Mouse (Mus musculus): ENCODE measurements around the gene Haus3. TPM values are rescaled to one million over a fixed set of nuclear protein-coding genes. Genes with fewer than 3 reads are reported as not detected.

Haus3 gene
- total and polyA plus RNA-seq, 3 experiments: 0.92 to 4.8 (median 3.2) TPM

DNA sequence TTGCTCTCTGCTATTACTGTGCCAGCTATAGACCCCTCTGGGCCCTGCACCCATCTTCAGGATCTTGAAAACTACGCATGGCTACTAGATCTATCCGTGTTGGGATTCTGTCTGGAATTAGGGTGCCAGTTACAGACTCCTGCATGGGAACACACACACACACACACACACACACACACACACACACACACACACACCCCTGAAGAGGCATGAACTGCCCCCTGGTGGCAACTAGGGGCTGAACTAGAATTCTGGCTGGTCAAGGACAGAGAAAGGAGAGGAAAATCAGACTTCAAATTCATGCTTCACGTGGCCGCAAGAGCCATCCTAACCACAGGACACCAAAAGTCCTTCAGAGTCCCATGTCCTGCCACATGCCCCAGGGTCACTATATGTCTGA, 22.5 kb upstream of the Haus3 start:
- DNase-seq: no peak
- Histone ChIP-seq H3K4me3 (no peak overlapping the region), H3K4me1 (ENCODE audit: control insufficient read depth, insufficient read depth, low read length) (peaks cover 11% of the 10 kb centered on the region), H3K79me2 (replicated peaks; ENCODE audit: control insufficient read depth, insufficient read depth, low read length) (no peaks in the 10 kb centered on the region), H3K9ac (ENCODE audit: low read depth, low read length) (no peak overlapping the region), H3K27ac (no peak overlapping the region), H3K27me3 (ENCODE audit: control insufficient read depth, insufficient read depth, low read length) (no peaks in the 10 kb centered on the region), H3K36me3 (ENCODE audit: control insufficient read depth, insufficient read depth, low read length) (no peaks in the 10 kb centered on the region)
- TF ChIP-seq POLR2A (IDR thresholded peaks at IDR 0.05; ENCODE audit: insufficient read depth, low read depth, low read length): no peak
- no peak for TF ChIP-seq EP300 (IDR thresholded peaks at IDR 0.05; ENCODE audit: insufficient read depth, low read depth, low read length)
- peak; percentile 36 for TF ChIP-seq CTCF (IDR thresholded peaks at IDR 0.05)
- intact Hi-C loops (cut with DNase I): loop anchor here (1.0 to 5.0 kb wide), 2 partner anchors 50 to 95 kb away; no protein-coding TSS in a partner anchor
- WGBS: 80% methylated on average over 4 of the region's 4 CpGs

- peaks cover 13% of the 10 kb centered on the region for H3K4me1 ChIP-seq (ENCODE audit: control insufficient read depth, insufficient read depth, low read length)
- H3K4me3 ChIP-seq: no peak overlapping the region
- H3K79me2 ChIP-seq (replicated peaks; ENCODE audit: control insufficient read depth, insufficient read depth, low read length): no peaks in the 10 kb centered on the region
- 57% methylated on average over 4 of the region's 4 CpGs for WGBS
- no peak for DNase-seq
- TF ChIP-seq POLR2A (IDR thresholded peaks at IDR 0.05; ENCODE audit: insufficient read depth, low read depth, low read length): no peak
- no peak for TF ChIP-seq EP300 (IDR thresholded peaks at IDR 0.05; ENCODE audit: insufficient read depth, low read depth, low read length)
- no peak for TF ChIP-seq CTCF (IDR thresholded peaks at IDR 0.05)
- H3K9ac ChIP-seq (ENCODE audit: low read depth, low read length): no peak overlapping the region
- no peaks in the 10 kb centered on the region for H3K27me3 ChIP-seq (ENCODE audit: control insufficient read depth, insufficient read depth, low read length)
- intact Hi-C loops (cut with DNase I): loop anchor here (5.0 kb wide), 1 partner anchor 49 kb away; no protein-coding TSS in a partner anchor
- H3K36me3 ChIP-seq (ENCODE audit: control insufficient read depth, insufficient read depth, low read length): no peaks in the 10 kb centered on the region
- no peak overlapping the region for H3K27ac ChIP-seq
Measured at GRCm38 (mm10) chr5:34191021-34191420, 21.7 kb upstream of the Haus3 start.

GRCm38 (mm10) chr5:34189521-34189920, 20.2 kb upstream of the Haus3 start:
- 33% methylated on average over 1 of the region's 1 CpGs for WGBS
- Histone ChIP-seq H3K9ac (ENCODE audit: low read depth, low read length) (no peak overlapping the region), H3K27ac (peak overlapping the region; percentile 89), H3K4me3 (no peak overlapping the region), H3K36me3 (ENCODE audit: control insufficient read depth, insufficient read depth, low read length) (no peaks in the 10 kb centered on the region; the same call in 1 of the 2 replicates), H3K79me2 (replicated peaks; ENCODE audit: control insufficient read depth, insufficient read depth, low read length) (0 out of 2 replicates have a peak, but pooled peaks cover 2% of the 10 kb centered on the region), H3K27me3 (ENCODE audit: control insufficient read depth, insufficient read depth, low read length) (no peaks in the 10 kb centered on the region), H3K4me1 (ENCODE audit: control insufficient read depth, insufficient read depth, low read length) (peaks cover 24% of the 10 kb centered on the region)
- TF ChIP-seq EP300 (IDR thresholded peaks at IDR 0.05; ENCODE audit: insufficient read depth, low read depth, low read length) (no peak), POLR2A (IDR thresholded peaks at IDR 0.05; ENCODE audit: insufficient read depth, low read depth, low read length) (no peak), CTCF (IDR thresholded peaks at IDR 0.05) (no peak)
- DNase-seq: no peak
- intact Hi-C loops (cut with DNase I): loop anchor here (10.0 kb wide), 1 partner anchor 535 kb away; the partner anchor contains the start of genes Slbp, Tacc3 and Tmem129

DNA sequence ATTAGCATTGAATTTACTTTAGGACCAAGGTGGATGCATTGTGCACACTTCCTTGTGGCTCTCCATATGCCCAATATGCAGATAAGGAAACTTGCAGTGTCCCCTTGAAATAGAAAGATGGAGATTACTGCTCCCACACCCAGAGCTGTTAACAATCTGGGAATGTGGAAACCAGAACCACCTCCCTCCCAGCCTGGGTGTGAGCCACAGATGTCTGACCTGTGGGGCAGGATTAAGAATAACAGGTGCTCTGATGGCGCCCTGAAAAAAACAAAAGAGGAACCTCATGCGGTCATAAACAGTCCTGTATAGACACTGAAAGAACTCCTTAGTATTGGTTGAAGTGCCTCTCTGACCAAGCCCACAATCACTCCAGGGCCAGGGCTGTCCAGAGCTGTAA, 19.5 kb upstream of the Haus3 start:
- Histone ChIP-seq H3K4me1 (ENCODE audit: control insufficient read depth, insufficient read depth, low read length) (peaks cover 31% of the 10 kb centered on the region), H3K4me3 (peak overlapping the region; percentile 68; the same call in 1 of the 2 replicates)

DNA sequence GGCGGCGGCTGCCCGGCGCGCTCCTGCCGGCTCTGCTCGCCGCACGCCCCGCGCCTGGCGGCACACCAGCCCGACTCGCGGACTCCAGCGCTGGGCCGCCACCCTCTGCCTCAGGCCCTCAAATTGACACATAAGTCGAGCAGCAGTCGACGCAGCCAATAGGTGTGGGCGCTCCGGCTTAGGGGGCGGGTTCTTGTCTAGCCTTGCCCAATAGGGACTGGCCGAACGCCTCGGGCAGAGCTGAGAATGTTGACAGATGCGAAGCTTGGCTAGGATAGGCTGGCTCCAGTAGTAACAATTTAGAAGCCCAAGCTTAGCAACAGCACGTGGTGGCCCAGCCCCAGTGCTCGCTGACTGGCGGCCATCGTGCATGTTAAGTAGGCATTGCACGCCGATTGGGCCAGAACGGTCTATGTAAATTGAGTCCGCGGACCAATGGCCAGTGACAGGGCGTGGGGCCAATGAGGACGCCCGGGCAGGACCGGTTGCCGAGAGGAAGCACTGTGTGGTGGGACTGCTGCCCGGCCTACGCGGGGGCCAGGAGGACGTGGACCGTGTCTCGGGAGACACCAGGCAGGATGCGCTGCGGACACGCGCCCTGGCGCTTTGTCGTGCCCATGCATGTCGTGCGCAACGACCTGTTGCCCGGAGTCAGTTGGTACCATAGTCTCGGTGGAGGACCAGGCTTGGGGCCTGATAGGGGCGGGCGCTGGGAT, 18.4 kb upstream of the Haus3 start, which contains the start of gene Mxd4:
Gene Mxd4 (minus strand): TSS at position 120 of the 716 bp plus-strand sequence.
- Histone ChIP-seq H3K4me1 (ENCODE audit: control insufficient read depth, insufficient read depth, low read length) (peaks cover 39% of the 10 kb centered on the region), H3K36me3 (ENCODE audit: control insufficient read depth, insufficient read depth, low read length) (peaks cover 9% of the 10 kb centered on the region), H3K27ac (peak within 1 kb of the TSS; percentile 97), H3K27me3 (ENCODE audit: control insufficient read depth, insufficient read depth, low read length) (no peaks in the 10 kb centered on the region), H3K79me2 (replicated peaks; ENCODE audit: control insufficient read depth, insufficient read depth, low read length) (0 out of 2 replicates have a peak, but pooled peaks cover 2% of the 10 kb centered on the region), H3K9ac (ENCODE audit: low read depth, low read length) (peak within 1 kb of the TSS; percentile 93), H3K4me3 (peak within 1 kb of the TSS; percentile 89)
- DNase-seq: peak; percentile 97 to 100
- WGBS: under 1% methylated on average over 60 of the region's 60 CpGs
- intact Hi-C loops (cut with DNase I): loop anchor here (10.0 kb wide), 1 partner anchor 533 kb away; the partner anchor contains the start of genes Slbp, Tacc3 and Tmem129
- TF ChIP-seq CTCF (IDR thresholded peaks at IDR 0.05) (no peak), POLR2A (IDR thresholded peaks at IDR 0.05; ENCODE audit: insufficient read depth, low read depth, low read length) (peak; percentile 90), EP300 (IDR thresholded peaks at IDR 0.05; ENCODE audit: insufficient read depth, low read depth, low read length) (peak; percentile 41; the same call in 1 of the 2 replicates)

More for the DNA sequence above, 19.5 kb upstream of the Haus3 start:
- H3K36me3 ChIP-seq (ENCODE audit: control insufficient read depth, insufficient read depth, low read length): peaks cover 7% of the 10 kb centered on the region
- DNase-seq: no peak
- 74% methylated on average over 2 of the region's 2 CpGs for WGBS
- no peaks in the 10 kb centered on the region for H3K27me3 ChIP-seq (ENCODE audit: control insufficient read depth, insufficient read depth, low read length)
- H3K27ac ChIP-seq: peak overlapping the region; percentile 89
- H3K79me2 ChIP-seq (replicated peaks; ENCODE audit: control insufficient read depth, insufficient read depth, low read length): 0 out of 2 replicates have a peak, but pooled peaks cover 2% of the 10 kb centered on the region
- no peak overlapping the region for H3K9ac ChIP-seq (ENCODE audit: low read depth, low read length)
- TF ChIP-seq CTCF (IDR thresholded peaks at IDR 0.05) (no peak), POLR2A (IDR thresholded peaks at IDR 0.05; ENCODE audit: insufficient read depth, low read depth, low read length) (no peak), EP300 (IDR thresholded peaks at IDR 0.05; ENCODE audit: insufficient read depth, low read depth, low read length) (no peak)
- intact Hi-C loops (cut with DNase I): loop anchor here (10.0 kb wide), 1 partner anchor 534 kb away; the partner anchor contains the start of genes Slbp, Tacc3 and Tmem129
